In genomic region chr17:45458516-45458915, GRCm38 (mm10) we compare ENCODE assay signal across 26 mouse cellular contexts. TPM values are rescaled to one million over a fixed set of nuclear protein-coding genes. Genes with fewer than 3 reads are reported as not detected.
"Had no signal": no experiment of that assay in that cellular context is flagged by ENCODE, and none has a peak within 500 bp of the region (broad histone marks: within the 10 kb centered on the region; RNA-seq: fewer than 3 reads in every experiment).

No protein-coding gene starts in this region.

- H3K36me3 ChIP-seq: limb, embryonic 12.5 days; limb, embryonic 15.5 days; midbrain, embryonic 12.5 days; midbrain, embryonic 15.5 days; neural tube, embryonic 13.5 days had no signal

- H3K4me3 ChIP-seq: layer of hippocampus, adult 2 months; limb, embryonic 12.5 days; limb, embryonic 15.5 days; midbrain, embryonic 12.5 days; midbrain, embryonic 15.5 days; myocyte; neural tube, embryonic 13.5 days had no signal

- H3K4me1 ChIP-seq: limb, embryonic 12.5 days; limb, embryonic 15.5 days had no signal

- H3K9ac ChIP-seq: limb, embryonic 12.5 days; limb, embryonic 15.5 days; liver, embryonic 14.5 days; liver, postnatal 0 days; lung, embryonic 14.5 days; midbrain, embryonic 12.5 days; midbrain, embryonic 15.5 days; neural tube, embryonic 13.5 days had no signal

- H3K27ac ChIP-seq: kidney, postnatal 0 days; layer of hippocampus, adult 2 months; limb, embryonic 12.5 days; limb, embryonic 15.5 days; liver, embryonic 14.5 days; macrophage; midbrain, embryonic 12.5 days; midbrain, embryonic 15.5 days; neural tube, embryonic 13.5 days; stomach, postnatal 0 days had no signal

- H3K27me3 ChIP-seq: limb, embryonic 12.5 days; limb, embryonic 15.5 days; midbrain, embryonic 12.5 days; midbrain, embryonic 15.5 days; neural tube, embryonic 13.5 days had no signal

- DNase-seq: kidney, adult 18-20 months; kidney, postnatal 25 days; left cerebral cortex, postnatal 4 days; liver, postnatal 0 days; lung, embryonic 14.5 days; right cerebral cortex, postnatal 14 days; right cerebral cortex, postnatal 4 days; thymus, adult 2 months; thymus, postnatal 14 days; thymus, postnatal 4 days had no signal

- ATAC-seq: liver, postnatal 0 days; lung, postnatal 0 days; midbrain, embryonic 15.5 days had no signal

- H3K9me3 ChIP-seq: limb, embryonic 12.5 days; limb, embryonic 15.5 days; midbrain, embryonic 12.5 days; midbrain, embryonic 15.5 days; neural tube, embryonic 13.5 days had no signal

RNA-seq across cellular contexts. Expression of gene Spats1, which starts 16.7 kb away (rescaled TPM):
- total RNA-seq: megakaryocyte-erythroid progenitor cell, adult 5-6 weeks; monocyte, adult 5-6 weeks; neutrophil, adult 5-6 weeks had no signal
- polyA plus RNA-seq: large intestine, adult 2 months; liver, postnatal 0 days; macrophage had no signal
